Mouse (Mus musculus) C2C12 (cell line): ENCODE measurements around the gene Aip.

Experiments
- CEBPB ChIP-seq: IDR thresholded peaks from one replicate; pipeline ENCODE4 v1.6.1; 2011; ENCODE audit warnings: low read depth, mild to moderate bottlenecking, control low read depth, moderate library complexity
- CTCF ChIP-seq: IDR thresholded peaks from one replicate; pipeline ENCODE4 v1.5.1; 2011; ENCODE audit not compliant: control insufficient read depth, insufficient read depth, insufficient read length
- FOSL1 ChIP-seq: IDR thresholded peaks from one replicate; pipeline ENCODE4 v1.8.0; 2011; ENCODE audit warnings: mild to moderate bottlenecking, low read length; ENCODE audit not compliant: poor library complexity, insufficient read depth, severe bottlenecking
- MAX ChIP-seq: IDR thresholded peaks from one replicate; pipeline ENCODE4 v1.6.1; 2011; ENCODE audit warnings: mild to moderate bottlenecking, control low read depth
- MYOD1 ChIP-seq: IDR thresholded peaks from one replicate; pipeline ENCODE4 v1.6.1; 2011; ENCODE audit warnings: low read depth; ENCODE audit not compliant: control insufficient read depth, insufficient read length
- MYOG ChIP-seq: IDR thresholded peaks from one replicate; pipeline ENCODE4 v1.6.1; 2011; ENCODE audit not compliant: control insufficient read depth, insufficient read length; ENCODE audit errors: extremely low read depth
- USF1 ChIP-seq: IDR thresholded peaks from one replicate; pipeline ENCODE4 v1.6.1; 2011; ENCODE audit warnings: low read depth, mild to moderate bottlenecking, control low read depth, moderate library complexity

- TF ChIP-seq CTCF = no peak
- TF ChIP-seq MYOD1 = no peak
- TF ChIP-seq MAX = no peak
- TF ChIP-seq CEBPB = no peak
- TF ChIP-seq MYOG = no peak
- no peak for TF ChIP-seq USF1
- no peak for TF ChIP-seq FOSL1
Measured at GRCm38 (mm10) chr19:4096642-4097440, 28.8 kb downstream of the Aip start, which contains the start of gene Cdk2ap2.
